Mouse (Mus musculus): Measurements from ENCODE around the gene Rrp8. TPM values are rescaled to one million over a fixed set of nuclear protein-coding genes. Genes with fewer than 3 reads are reported as not detected.
"Not testable (repeated sequence)": the region's sequence is repeated elsewhere in the genome, so short reads cannot be mapped to it uniquely, and the experiment has no call there.

Rrp8 gene
- polyA plus RNA-seq, 1 experiment, result 8.4 TPM

- H3K4me3 ChIP-seq (ENCODE audit: insufficient read depth, low read length), result peak within 1 kb of the TSS; percentile 46
Observed at GRCm38 (mm10) chr7:105751491-105752433, 14.6 kb upstream of the Rrp8 start, which contains the start of gene Tpp1. Gene Tpp1, minus strand, starts transcription at chr7:105752235.

GRCm38 (mm10) chr7:105747776-105748175, 10.6 kb upstream of the Rrp8 start:
- TF ChIP-seq CTCF (IDR thresholded peaks at IDR 0.05; ENCODE audit: extremely low read depth, insufficient read depth, low read length) (no peak), POLR2A (IDR thresholded peaks at IDR 0.05; ENCODE audit: extremely low read depth, insufficient read depth, low read length) (no peak)
- H3K4me3 ChIP-seq (ENCODE audit: insufficient read depth, low read length), result no peak overlapping the region
- H3K4me1 ChIP-seq (ENCODE audit: control insufficient read depth, insufficient read depth, low read length), result peaks cover 3% of the 10 kb centered on the region; the same call in 1 of the 2 replicates
- H3K27ac ChIP-seq (ENCODE audit: insufficient read depth, low read length), result no peak overlapping the region

More at GRCm38 (mm10) chr7:105751491-105752433, 14.6 kb upstream of the Rrp8 start, which contains the start of gene Tpp1:
- Histone ChIP-seq H3K27ac (ENCODE audit: insufficient read depth, low read length) (no peak within 1 kb of the TSS), H3K4me1 (ENCODE audit: control insufficient read depth, insufficient read depth, low read length) (peaks cover 3% of the 10 kb centered on the region; the same call in 1 of the 2 replicates)
- no peak for TF ChIP-seq CTCF (IDR thresholded peaks at IDR 0.05; ENCODE audit: extremely low read depth, insufficient read depth, low read length)
- TF ChIP-seq POLR2A (IDR thresholded peaks at IDR 0.05; ENCODE audit: extremely low read depth, insufficient read depth, low read length), result peak; percentile 51; the same call in 1 of the 2 replicates

- peak within 1 kb of the TSS; percentile 84 for H3K4me3 ChIP-seq (ENCODE audit: insufficient read depth, low read length)
- TF ChIP-seq CTCF (IDR thresholded peaks at IDR 0.05; ENCODE audit: extremely low read depth, insufficient read depth, low read length) (no peak), POLR2A (IDR thresholded peaks at IDR 0.05; ENCODE audit: extremely low read depth, insufficient read depth, low read length) (peak; percentile 80)
- 0 out of 2 replicates have a peak within 1 kb of the TSS, but pooled peaks have one; percentile 17 for H3K27ac ChIP-seq (ENCODE audit: insufficient read depth, low read length)
- no peaks in the 10 kb centered on the region for H3K4me1 ChIP-seq (ENCODE audit: control insufficient read depth, insufficient read depth, low read length)
Observed at GRCm38 (mm10) chr7:105743926-105744590, 6.9 kb upstream of the Rrp8 start, which contains the start of gene Taf10. Gene Taf10, minus strand, starts transcription at chr7:105744361.

- H3K4me3 ChIP-seq (ENCODE audit: insufficient read depth, low read length), result peak overlapping the region; percentile 84
- 0 out of 2 replicates have a peak overlapping the region, but pooled peaks have one; percentile 17 for H3K27ac ChIP-seq (ENCODE audit: insufficient read depth, low read length)
- not testable (repeated sequence) for H3K4me1 ChIP-seq (ENCODE audit: control insufficient read depth, insufficient read depth, low read length)
Observed at GRCm38 (mm10) chr7:105743246-105743925, 6.2 kb upstream of the Rrp8 start.

- H3K4me1 ChIP-seq (ENCODE audit: control insufficient read depth, insufficient read depth, low read length); H3K27ac ChIP-seq (ENCODE audit: insufficient read depth, low read length): not testable (repeated sequence)
- peak overlapping the region; percentile 84; the same call in 1 of the 2 replicates for H3K4me3 ChIP-seq (ENCODE audit: insufficient read depth, low read length)
Observed at GRCm38 (mm10) chr7:105742539-105743215, 5.5 kb upstream of the Rrp8 start.

- Histone ChIP-seq H3K27ac (ENCODE audit: insufficient read depth, low read length) (no peak overlapping the region), H3K4me3 (ENCODE audit: insufficient read depth, low read length) (no peak overlapping the region), H3K4me1 (ENCODE audit: control insufficient read depth, insufficient read depth, low read length) (no peaks in the 10 kb centered on the region)
- TF ChIP-seq POLR2A (IDR thresholded peaks at IDR 0.05; ENCODE audit: extremely low read depth, insufficient read depth, low read length) (no peak), CTCF (IDR thresholded peaks at IDR 0.05; ENCODE audit: extremely low read depth, insufficient read depth, low read length) (no peak)
Observed at GRCm38 (mm10) chr7:105741978-105742377, 4.8 kb upstream of the Rrp8 start.

GRCm38 (mm10) chr7:105740851-105741250, 3.7 kb upstream of the Rrp8 start:
- Histone ChIP-seq H3K27ac (ENCODE audit: insufficient read depth, low read length) (no peak overlapping the region), H3K4me3 (ENCODE audit: insufficient read depth, low read length) (no peak overlapping the region), H3K4me1 (ENCODE audit: control insufficient read depth, insufficient read depth, low read length) (no peaks in the 10 kb centered on the region)
- TF ChIP-seq POLR2A (IDR thresholded peaks at IDR 0.05; ENCODE audit: extremely low read depth, insufficient read depth, low read length), result no peak
- TF ChIP-seq CTCF (IDR thresholded peaks at IDR 0.05; ENCODE audit: extremely low read depth, insufficient read depth, low read length), result no peak

GRCm38 (mm10) chr7:105740089-105740795, 3.1 kb upstream of the Rrp8 start:
- Histone ChIP-seq H3K4me3 (ENCODE audit: insufficient read depth, low read length) (no peak overlapping the region), H3K4me1 (ENCODE audit: control insufficient read depth, insufficient read depth, low read length) (no peaks in the 10 kb centered on the region), H3K27ac (ENCODE audit: insufficient read depth, low read length) (no peak overlapping the region)
- TF ChIP-seq CTCF (IDR thresholded peaks at IDR 0.05; ENCODE audit: extremely low read depth, insufficient read depth, low read length) (no peak), POLR2A (IDR thresholded peaks at IDR 0.05; ENCODE audit: extremely low read depth, insufficient read depth, low read length) (0 out of 2 replicates have a peak, but pooled peaks have one; percentile 8)
